Mouse (Mus musculus) intestine, postnatal 0 days (tissue): Measurements from ENCODE around the gene Col23a1. TPM values are rescaled to one million over a fixed set of nuclear protein-coding genes. Genes with fewer than 3 reads are reported as not detected.
A peak's percentile ranks its signal among the peaks of the same experiment; 100 is the strongest.

ENCODE experiments used
- ATAC-seq: fragments of 200-750 bp; cut with Nextera tagmentation; 2 replicates; pipeline ENCODE4 v1.8.0; 2017; ENCODE audit warnings: mild to moderate bottlenecking, moderate TSS enrichment, moderate library complexity
- H3K27ac ChIP-seq: fragments of 300-500 bp; sonication (generic); 2 replicates; pipeline ENCODE4 v1.5.1; 2014; ENCODE audit warnings: mild to moderate bottlenecking, low read depth, low read length, moderate library complexity
- H3K27me3 ChIP-seq: fragments of 300-500 bp; sonication (generic); replicated peaks from 2 replicates; pipeline ENCODE4 v1.6.1; 2014; ENCODE audit warnings: low read length, mixed read lengths; ENCODE audit not compliant: control insufficient read depth, insufficient read depth
- H3K36me3 ChIP-seq: fragments of 300-500 bp; sonication (generic); 2 replicates; pipeline ENCODE4 v1.6.1; 2014; ENCODE audit warnings: mild to moderate bottlenecking, moderate library complexity; ENCODE audit not compliant: control insufficient read depth, insufficient read depth
- H3K4me1 ChIP-seq: fragments of 300-500 bp; sonication (generic); replicated peaks from 2 replicates; pipeline ENCODE4 v1.6.1; 2014; ENCODE audit warnings: antibody characterized with exemption, low read length, mixed read lengths; ENCODE audit not compliant: control insufficient read depth, insufficient read depth
- H3K4me2 ChIP-seq: fragments of 300-500 bp; sonication (generic); replicated peaks from 2 replicates; pipeline ENCODE4 v1.6.1; 2014; ENCODE audit warnings: low read depth, mild to moderate bottlenecking, moderate library complexity
- H3K4me3 ChIP-seq: fragments of 300-500 bp; sonication (generic); 2 replicates; pipeline ENCODE4 v1.5.1; 2014; ENCODE audit warnings: low read depth, low read length
- H3K9ac ChIP-seq: fragments of 300-500 bp; sonication (generic); 2 replicates; pipeline ENCODE4 v1.6.1; 2014; ENCODE audit warnings: mild to moderate bottlenecking, low read depth, low read length
- H3K9me3 ChIP-seq: fragments of 300-500 bp; sonication (generic); 2 replicates; pipeline ENCODE4 v1.6.1; 2016; ENCODE audit warnings: mixed run types; ENCODE audit not compliant: control insufficient read depth
- CTCF ChIP-seq: sonication (generic); IDR thresholded peaks from 2 replicates; pipeline ENCODE4 v1.5.1; 2016; ENCODE audit warnings: low read depth, mild to moderate bottlenecking, control low read depth, antibody characterized with exemption, moderate library complexity
- WGBS: fragments of 180-500 bp; shearing (Covaris S2); extraction: QIAGEN DNeasy Blood & Tissue Kit; methylation state at CpG from one replicate; pipeline ENCODE4 v1.1.7; 2014; 5-methylcytosine and 5-hydroxymethylcytosine counted together
- polyA plus RNA-seq: library from polyadenylated mRNA; unstranded; fragments of >200 nt; fragmentation: Nextera tagmentation; extraction: Ambion mirVana; gene quantifications from 2 replicates; pipeline ENCODE4 v1.2.1, GENCODE M21; 2015

Col23a1 gene
- polyA plus RNA-seq, 1 experiment from 2014 or later: 4.6 TPM

GRCm38 (mm10) chr11:51590002-51590401 lies 300.3 kb downstream of the Col23a1 start:
- H3K4me1 ChIP-seq: peaks cover 5% of the 10 kb centered on the region; the same call in 1 of the 2 replicates
- no peak for ATAC-seq
- no peak overlapping the region for H3K4me3 ChIP-seq
- no peak overlapping the region for H3K9ac ChIP-seq
- peaks cover 63% of the 10 kb centered on the region for H3K36me3 ChIP-seq
- no peak overlapping the region for H3K4me2 ChIP-seq
- no peaks in the 10 kb centered on the region for H3K27me3 ChIP-seq
- TF ChIP-seq CTCF: no peak
- H3K27ac ChIP-seq: no peak overlapping the region
- H3K9me3 ChIP-seq: no peaks in the 10 kb centered on the region

- Histone ChIP-seq H3K4me2 (no peak overlapping the region), H3K27me3 (no peaks in the 10 kb centered on the region), H3K27ac (no peak overlapping the region), H3K36me3 (peaks cover 75% of the 10 kb centered on the region), H3K9me3 (no peaks in the 10 kb centered on the region), H3K4me3 (no peak overlapping the region), H3K9ac (no peak overlapping the region), H3K4me1 (no peaks in the 10 kb centered on the region)
- WGBS: 25% methylated on average over 7 of the region's 7 CpGs
- ATAC-seq: no peak
- no peak for TF ChIP-seq CTCF
These were observed 301.4 kb downstream of the Col23a1 start for GRCm38 (mm10) chr11:51591168-51591567.

GRCm38 (mm10) chr11:51591915-51592314 lies 302.2 kb downstream of the Col23a1 start:
- H3K27me3 ChIP-seq: no peaks in the 10 kb centered on the region
- peaks cover 82% of the 10 kb centered on the region for H3K36me3 ChIP-seq
- H3K9ac ChIP-seq: no peak overlapping the region
- 87% methylated on average over 7 of the region's 7 CpGs for WGBS
- no peaks in the 10 kb centered on the region for H3K9me3 ChIP-seq
- no peak overlapping the region for H3K4me2 ChIP-seq
- no peak overlapping the region for H3K27ac ChIP-seq
- no peak for ATAC-seq
- H3K4me1 ChIP-seq: no peaks in the 10 kb centered on the region
- TF ChIP-seq CTCF: no peak
- no peak overlapping the region for H3K4me3 ChIP-seq

GRCm38 (mm10) chr11:51593368-51593767 lies 303.6 kb downstream of the Col23a1 start:
- peak overlapping the region; percentile 8; the same call in 1 of the 2 replicates for H3K27ac ChIP-seq
- no peaks in the 10 kb centered on the region for H3K27me3 ChIP-seq
- no peaks in the 10 kb centered on the region for H3K4me1 ChIP-seq
- WGBS: 92% methylated on average over 4 of the region's 4 CpGs
- H3K9ac ChIP-seq: no peak overlapping the region
- no peak for ATAC-seq
- TF ChIP-seq CTCF: no peak
- no peaks in the 10 kb centered on the region for H3K9me3 ChIP-seq
- H3K4me3 ChIP-seq: no peak overlapping the region
- H3K4me2 ChIP-seq: no peak overlapping the region
- H3K36me3 ChIP-seq: peaks cover 84% of the 10 kb centered on the region

- H3K4me3 ChIP-seq: no peak overlapping the region
- no peak for ATAC-seq
- H3K9ac ChIP-seq: no peak overlapping the region
- H3K4me2 ChIP-seq: no peak overlapping the region
- 87% methylated on average over 6 of the region's 6 CpGs for WGBS
- no peak for TF ChIP-seq CTCF
- no peaks in the 10 kb centered on the region for H3K4me1 ChIP-seq
- H3K36me3 ChIP-seq: peaks cover 84% of the 10 kb centered on the region
- no peaks in the 10 kb centered on the region for H3K9me3 ChIP-seq
- H3K27me3 ChIP-seq: no peaks in the 10 kb centered on the region
- 0 out of 2 replicates have a peak overlapping the region, but pooled peaks have one; percentile 8 for H3K27ac ChIP-seq
These were observed 304.1 kb downstream of the Col23a1 start for GRCm38 (mm10) chr11:51593849-51594248.

GRCm38 (mm10) chr11:51594715-51595350 lies 305.1 kb downstream of the Col23a1 start:
- Histone ChIP-seq H3K4me2 (no peak overlapping the region), H3K9ac (no peak overlapping the region), H3K27me3 (no peaks in the 10 kb centered on the region), H3K36me3 (peaks cover 85% of the 10 kb centered on the region), H3K4me1 (no peaks in the 10 kb centered on the region), H3K27ac (no peak overlapping the region), H3K4me3 (no peak overlapping the region), H3K9me3 (no peaks in the 10 kb centered on the region)
- 47% methylated on average over 3 of the region's 3 CpGs for WGBS
- no peak for TF ChIP-seq CTCF
- ATAC-seq: peak; percentile 5; the same call in 1 of the 2 replicates
